Mouse (Mus musculus) left cerebral cortex, adult 8-10 months (tissue): Measurements from ENCODE around the gene Frem3. TPM values are rescaled to one million over a fixed set of nuclear protein-coding genes. Genes with fewer than 3 reads are reported as not detected.

ENCODE experiments used
- DNase-seq, 2 experiments: peaks; one replicate each; pipeline ENCODE4 v3.0.0; 2022; ENCODE audit warnings: low spot score in 2 of 2
- total RNA-seq, 4 experiments: library from RNA; stranded (reverse); gene quantifications; 2 replicates each; pipeline ENCODE4 v1.2.4; 2022

The Frem3 gene
- total RNA-seq = under 1 TPM; 0.34 to 0.74 (median 0.52) TPM

GRCm38 (mm10) chr8:80610549-80611440 is at the start of gene Frem3:
TSS of gene Frem3 (plus strand) at chr8:80611080.
- DNase-seq = peak in 1 of 2 experiments; percentile 1

GRCm38 (mm10) chr8:80564205-80564839 is 46.6 kb upstream of the Frem3 start:
- DNase-seq = no peak

- no peak for DNase-seq
These were observed 43.4 kb upstream of the Frem3 start for GRCm38 (mm10) chr8:80567471-80567870.

- DNase-seq = no peak
These were observed 42.5 kb upstream of the Frem3 start for GRCm38 (mm10) chr8:80568243-80568995.

DNA sequence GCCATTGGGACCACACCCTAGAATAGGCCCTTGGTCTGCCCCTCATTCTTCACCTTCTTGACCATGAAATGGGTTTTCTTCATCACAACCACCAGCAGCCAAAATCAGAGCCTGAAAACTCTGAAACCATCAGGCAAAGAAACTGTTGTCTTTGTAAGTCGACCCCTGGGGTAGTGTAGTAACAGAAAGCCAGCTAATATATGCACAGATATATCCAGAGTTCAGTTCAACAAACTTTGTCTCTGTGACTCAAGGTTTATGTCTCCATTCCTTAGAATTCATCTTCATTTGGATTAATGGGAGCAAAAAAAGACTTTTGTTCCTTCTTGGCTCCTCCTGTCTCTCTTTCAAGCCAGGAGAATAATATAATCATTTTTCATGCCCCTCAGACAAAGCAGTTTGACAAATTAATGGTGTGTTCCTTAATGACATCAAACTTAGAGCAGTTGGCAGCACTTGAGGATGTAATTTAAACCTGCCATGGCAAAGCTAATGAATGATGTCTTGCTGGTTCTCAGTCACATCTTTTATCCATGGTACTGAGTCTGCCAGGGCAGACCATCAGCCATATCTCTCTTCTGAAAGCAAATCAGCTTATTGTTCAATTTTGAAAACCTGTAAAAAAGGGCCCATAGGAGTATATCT is 38.3 kb upstream of the Frem3 start:
- DNase-seq = no peak

- DNase-seq = no peak
These were observed 33.8 kb upstream of the Frem3 start for GRCm38 (mm10) chr8:80577126-80577525.

GRCm38 (mm10) chr8:80579038-80579437 is 31.8 kb upstream of the Frem3 start:
- DNase-seq = no peak

DNA sequence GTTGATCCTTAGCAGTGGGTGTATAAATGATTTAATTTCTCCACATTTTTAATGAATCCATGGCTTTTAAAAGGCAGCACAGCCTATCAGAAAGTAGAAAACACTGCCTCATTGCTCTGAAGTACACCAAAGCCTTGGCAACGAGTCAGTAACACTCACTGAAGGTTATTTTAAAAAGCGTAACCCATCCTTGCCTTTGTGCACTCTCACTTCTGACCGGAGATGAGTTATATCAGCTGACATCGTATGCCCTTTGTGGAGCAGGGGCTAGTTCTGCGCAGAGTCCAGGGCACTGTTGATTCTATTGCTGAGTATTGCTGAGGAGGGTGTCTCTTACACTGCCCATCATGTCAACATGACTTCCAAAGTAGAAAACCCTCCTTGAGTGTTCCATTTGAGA is 18.3 kb upstream of the Frem3 start:
- DNase-seq = no peak

GRCm38 (mm10) chr8:80600600-80601170 is 10.2 kb upstream of the Frem3 start:
- DNase-seq = no peak

DNA sequence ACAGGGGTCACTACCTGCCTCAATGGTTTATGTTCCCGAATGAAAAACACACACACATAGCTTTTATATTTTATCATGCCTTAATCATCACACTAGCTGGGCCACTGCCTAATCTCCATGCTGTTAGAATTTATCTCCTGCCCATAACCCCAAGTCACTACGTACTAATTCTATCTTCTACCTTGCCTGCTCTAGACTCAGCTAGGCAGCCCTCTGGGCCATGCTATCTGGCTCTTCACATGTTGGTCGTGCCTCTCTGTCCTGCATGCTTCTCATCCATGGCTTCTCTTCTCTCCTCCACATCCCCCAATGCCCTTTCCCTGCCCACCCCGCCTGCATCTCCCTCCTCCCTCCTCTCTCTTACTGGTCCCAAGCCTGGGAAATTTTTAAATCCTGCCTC is 9.0 kb upstream of the Frem3 start:
- no peak for DNase-seq

GRCm38 (mm10) chr8:80607082-80607481 is 3.8 kb upstream of the Frem3 start:
- no peak for DNase-seq

DNA sequence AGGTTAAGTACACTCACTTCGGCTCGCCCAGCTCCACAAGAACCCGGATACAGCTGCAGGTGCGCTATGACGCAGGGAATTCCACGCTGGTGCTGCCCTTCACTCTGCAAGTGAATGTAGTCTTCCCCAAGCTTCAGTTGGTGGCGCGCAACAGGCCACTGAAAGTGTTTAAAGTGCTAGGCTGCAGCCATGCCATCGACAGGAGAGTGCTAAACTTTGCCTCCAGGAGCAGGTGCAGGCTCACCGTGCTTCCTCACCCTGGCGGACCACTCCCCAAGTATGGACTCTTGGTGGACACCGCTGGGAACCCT is 516 bp downstream of the Frem3 start:
- no peak for DNase-seq

GRCm38 (mm10) chr8:80619787-80620186 is 8.9 kb downstream of the Frem3 start:
- DNase-seq = no peak

- DNase-seq = no peak
These were observed 36.5 kb downstream of the Frem3 start for GRCm38 (mm10) chr8:80647394-80647793.

GRCm38 (mm10) chr8:80657639-80658038 is 46.8 kb downstream of the Frem3 start:
- DNase-seq = no peak

- no peak for DNase-seq
These were observed 50.2 kb downstream of the Frem3 start for GRCm38 (mm10) chr8:80661055-80661454.

- no peak for DNase-seq
These were observed 52.6 kb downstream of the Frem3 start for GRCm38 (mm10) chr8:80663476-80663875.

DNA sequence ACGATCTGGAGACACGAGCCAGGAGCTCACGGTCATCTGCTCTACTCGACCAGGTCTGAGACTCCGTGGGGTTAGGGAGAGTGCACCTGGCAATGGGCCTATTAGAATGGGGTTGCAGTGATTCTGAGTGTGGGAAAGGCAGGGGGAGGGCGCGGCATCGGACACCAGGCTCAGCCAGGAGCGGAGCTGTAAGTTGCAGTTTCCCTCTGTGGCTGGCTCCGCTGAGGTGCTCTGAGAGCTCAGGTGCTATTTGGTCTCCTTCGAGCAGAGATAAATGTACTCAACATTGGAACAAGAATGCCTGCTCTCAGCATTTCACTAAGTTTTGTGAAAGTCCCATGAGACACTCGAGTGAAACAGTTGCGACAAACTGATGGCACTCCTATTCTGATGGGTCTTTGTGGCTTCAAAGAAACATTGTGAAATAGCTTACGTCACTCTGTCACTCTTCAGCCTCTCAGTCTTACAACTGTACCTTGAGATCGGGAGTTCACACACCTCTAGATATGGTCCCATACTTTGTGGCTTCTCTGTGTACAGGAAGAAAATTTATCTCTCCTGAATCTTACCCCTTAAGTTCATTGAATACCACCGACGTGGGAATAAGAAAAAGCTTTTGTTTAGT is 58.5 kb downstream of the Frem3 start:
- DNase-seq = no peak

DNA sequence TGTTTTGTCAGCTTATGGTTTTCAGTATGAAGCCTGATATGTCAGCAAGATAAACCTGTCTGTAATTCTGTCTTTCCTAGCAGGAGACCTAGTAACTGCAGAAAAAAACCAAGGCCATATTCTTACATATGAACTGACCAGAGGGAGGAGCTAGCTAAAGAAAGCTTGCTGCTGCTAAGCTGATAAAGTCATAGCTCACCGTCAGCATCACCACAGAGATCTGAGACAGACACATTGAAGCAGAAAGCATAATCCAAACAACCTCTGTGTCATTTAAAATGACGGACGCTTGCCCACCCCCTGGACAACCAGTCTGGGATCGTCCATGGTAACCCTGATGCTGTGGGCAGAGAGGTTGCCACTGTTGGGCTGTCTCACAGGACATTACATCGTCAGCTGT is 71.7 kb downstream of the Frem3 start:
- DNase-seq = no peak

DNA sequence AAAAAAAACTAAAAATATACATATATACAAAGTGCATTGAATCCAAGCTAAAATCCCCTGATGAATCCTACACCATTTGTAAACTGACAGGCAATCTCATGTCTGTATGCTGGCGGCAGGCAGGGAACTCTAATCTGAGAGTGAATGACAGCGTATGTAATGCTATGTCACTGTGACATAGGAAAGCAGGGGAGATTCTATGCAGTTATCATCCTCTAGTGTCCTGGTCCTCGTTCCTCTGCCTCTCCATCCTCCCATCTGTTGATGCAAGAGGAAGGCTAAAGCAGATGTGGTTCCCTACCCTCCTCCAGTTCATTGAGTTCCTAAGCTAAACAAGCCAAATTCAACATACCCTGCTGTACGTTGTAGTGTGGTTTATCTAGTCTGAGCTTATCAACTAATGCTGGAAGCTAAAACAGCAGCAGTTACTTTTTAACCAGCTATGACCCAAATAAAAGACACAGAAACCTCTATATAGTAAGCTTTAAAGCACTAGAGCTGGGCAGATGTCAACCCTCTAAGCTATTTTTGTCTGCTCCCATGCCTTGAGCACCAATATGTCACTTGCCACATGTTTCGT is 73.0 kb downstream of the Frem3 start:
- DNase-seq = no peak

- peak; percentile 19 to 33 for DNase-seq
These were observed 77.3 kb downstream of the Frem3 start for GRCm38 (mm10) chr8:80688141-80688540.
